ENCODE assay signal across 13 mouse cellular contexts in genomic region chr4:13126832-13127700, GRCm38 (mm10).
DNase-seq lines count a peak whose midpoint lies in the region; ATAC-seq and TF ChIP-seq lines count a peak whose summit lies in the region.
"Had no signal": no experiment of that assay in that cellular context is flagged by ENCODE, and none has a peak within 500 bp of the region (broad histone marks: within the 10 kb centered on the region; RNA-seq: fewer than 3 reads in every experiment).

No protein-coding gene starts in this region.

- H3K4me1 ChIP-seq in liver, adult 2 months (ENCODE audit: control insufficient read depth, insufficient read depth, low read length), result no peaks in the 10 kb centered on the region

- no peak for TF ChIP-seq POLR2A in liver, adult 2 months (IDR thresholded peaks at IDR 0.05; ENCODE audit: extremely low read depth, insufficient read depth, low read length)

- peak; percentile 6 for DNase-seq in liver, adult 2 months (ENCODE audit: extremely low read depth, low read depth, low spot score)
- no peak for DNase-seq in liver
- DNase-seq in adrenal gland, postnatal 10 days, result peak; percentile 8
- DNase-seq in ovary, postnatal 14 days (ENCODE audit: low spot score), result no peak
- DNase-seq in Muller cell, postnatal 12 days (ENCODE audit: inconsistent ontology term), result no peak
- DNase-seq: cerebellum, adult 18-20 months; kidney, adult 8-10 months; lung, embryonic 14.5 days had no signal

- no peak overlapping the region for H3K9ac ChIP-seq in liver, adult 2 months (ENCODE audit: low read depth, low read length)
- H3K9ac ChIP-seq: hindbrain, embryonic 14.5 days; lung, embryonic 14.5 days had no signal

- H3K36me3 ChIP-seq in liver, adult 2 months (ENCODE audit: control insufficient read depth, insufficient read depth, low read length), result no peaks in the 10 kb centered on the region

- WGBS in liver, adult 2 months, result 82% methylated on average over 8 of the region's 8 CpGs

- H3K79me2 ChIP-seq in liver, adult 2 months (ENCODE audit: control insufficient read depth, insufficient read depth, low read length), result no peaks in the 10 kb centered on the region

- no peaks in the 10 kb centered on the region for H3K27me3 ChIP-seq in liver, adult 2 months (ENCODE audit: control insufficient read depth, insufficient read depth, low read length)

- no peak overlapping the region for H3K4me3 ChIP-seq in liver, adult 2 months (ENCODE audit: insufficient read depth, low read depth, low read length)
- H3K4me3 ChIP-seq: layer of hippocampus, adult 2 months had no signal

- ATAC-seq in common myeloid progenitor, adult 5-6 weeks (replicated peaks; ENCODE audit: low read depth, poor library complexity, severe bottlenecking), result peak; percentile 89
- peak; percentile 96 for ATAC-seq in megakaryocyte, adult 5-6 weeks (ENCODE audit: poor library complexity, severe bottlenecking)
- ATAC-seq: forebrain, embryonic 14.5 days had no signal

- no peak overlapping the region for H3K27ac ChIP-seq in liver, adult 2 months (replicated peaks; ENCODE audit: insufficient read depth, low read depth, low read length)
- H3K27ac ChIP-seq: hindbrain, embryonic 14.5 days; layer of hippocampus, adult 2 months had no signal

- no peak for TF ChIP-seq CTCF in liver, adult 2 months (IDR thresholded peaks at IDR 0.05; ENCODE audit: low read depth, low read length)

Comparison
In these comparisons a context has a peak if more than half of its experiments do, and no peak if none do; other contexts are left out.
1. DNase-seq: peak in liver, adult 2 months (single experiment) and adrenal gland, postnatal 10 days (single experiment); none in liver (single experiment), ovary, postnatal 14 days (single experiment) and Muller cell, postnatal 12 days (single experiment).